Mouse (Mus musculus) cerebellum, adult 18-20 months (tissue): ENCODE data around the gene Mpdz.
A peak's percentile ranks its signal among the peaks of the same experiment; 100 is the strongest.

Experiments
- DNase-seq, 2 experiments: peaks; one replicate each; pipeline ENCODE4 v3.0.0; 2021

The Mpdz gene

DNA sequence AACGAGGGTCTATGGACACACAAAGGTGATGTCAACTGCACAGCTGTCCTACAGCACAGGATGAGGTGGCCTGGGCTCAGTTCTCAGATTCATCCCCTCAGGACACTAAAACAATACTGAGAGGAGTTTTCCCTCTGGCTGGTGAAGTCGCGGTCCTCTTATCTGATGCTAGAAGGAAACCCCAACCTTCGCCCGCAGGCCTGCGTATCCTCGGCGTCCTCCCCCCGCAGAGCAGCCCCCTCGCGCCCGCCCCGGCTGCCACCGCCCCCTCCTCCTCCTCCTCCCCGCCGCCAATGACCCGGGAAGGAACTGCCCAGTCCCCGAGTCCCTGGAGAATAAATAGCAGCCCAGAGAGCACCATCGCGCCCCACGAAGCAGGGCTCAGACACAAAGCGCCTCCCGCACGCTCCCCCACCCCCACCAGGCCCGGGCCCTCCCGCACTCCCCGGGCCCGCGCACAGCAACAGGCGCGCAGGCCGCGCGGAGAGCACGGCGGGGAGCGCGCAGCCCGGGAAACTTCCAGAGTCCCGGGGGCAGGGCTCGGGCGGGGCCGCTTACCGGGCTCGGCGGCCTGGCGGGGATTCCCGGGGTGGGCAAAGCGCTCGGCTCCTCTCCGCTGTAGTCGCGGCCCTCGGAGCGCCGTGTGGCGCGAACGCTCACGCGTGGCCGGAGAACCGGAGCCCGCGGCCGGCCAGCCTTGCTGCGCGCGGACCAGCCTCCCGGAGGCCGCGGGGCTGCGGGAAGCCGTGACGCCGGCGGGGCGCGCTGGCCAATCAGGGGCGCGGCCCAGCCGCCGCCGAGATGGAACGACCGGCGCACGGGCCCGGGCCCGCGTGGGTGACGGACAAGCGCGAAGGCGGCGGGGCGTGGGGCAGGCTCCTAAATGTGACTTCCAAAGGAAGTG, at the start of gene Mpdz:
TSS of gene Mpdz (minus strand) at position 738 of the 904 bp plus-strand sequence.
- peak; percentile 73 to 85 for DNase-seq

DNA sequence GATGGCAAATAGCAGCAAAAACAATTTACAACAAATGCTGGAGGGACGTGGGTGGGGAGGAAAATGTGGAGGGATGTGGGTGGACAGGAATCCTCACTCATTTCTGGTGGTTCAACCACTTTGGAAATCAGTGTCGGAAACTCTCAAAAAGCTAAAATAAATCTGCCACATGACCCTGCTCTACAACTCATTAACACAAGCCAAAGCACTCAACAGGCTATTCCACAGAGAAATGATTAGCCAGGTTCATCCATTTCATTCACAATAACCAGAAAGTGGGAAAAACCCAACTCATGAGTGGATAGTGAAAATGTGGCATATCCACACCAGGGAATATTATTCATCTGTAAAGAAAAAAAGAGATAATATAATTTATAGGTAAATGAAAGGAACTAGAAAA, 47.9 kb upstream of the Mpdz start:
- DNase-seq: no peak

DNA sequence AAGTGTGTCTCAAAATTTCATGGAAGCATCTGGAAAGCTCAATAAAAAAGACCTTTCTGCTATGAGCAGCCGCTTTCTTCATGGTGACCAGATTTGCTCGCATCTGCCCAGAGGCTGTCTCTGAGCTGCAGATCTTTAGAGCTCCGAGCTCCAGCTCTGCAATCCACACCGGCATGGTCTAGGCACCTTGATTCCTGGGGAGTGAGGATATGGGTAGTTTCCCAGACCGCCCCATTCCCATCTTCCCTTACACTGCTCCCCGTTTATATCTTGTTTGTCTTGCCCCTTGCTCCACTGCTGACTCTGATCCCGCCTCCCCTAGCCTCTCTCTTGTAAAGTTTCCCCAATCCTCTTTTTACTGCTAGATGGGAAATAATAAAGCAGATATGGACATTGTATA, 42.0 kb upstream of the Mpdz start:
- no peak for DNase-seq

DNA sequence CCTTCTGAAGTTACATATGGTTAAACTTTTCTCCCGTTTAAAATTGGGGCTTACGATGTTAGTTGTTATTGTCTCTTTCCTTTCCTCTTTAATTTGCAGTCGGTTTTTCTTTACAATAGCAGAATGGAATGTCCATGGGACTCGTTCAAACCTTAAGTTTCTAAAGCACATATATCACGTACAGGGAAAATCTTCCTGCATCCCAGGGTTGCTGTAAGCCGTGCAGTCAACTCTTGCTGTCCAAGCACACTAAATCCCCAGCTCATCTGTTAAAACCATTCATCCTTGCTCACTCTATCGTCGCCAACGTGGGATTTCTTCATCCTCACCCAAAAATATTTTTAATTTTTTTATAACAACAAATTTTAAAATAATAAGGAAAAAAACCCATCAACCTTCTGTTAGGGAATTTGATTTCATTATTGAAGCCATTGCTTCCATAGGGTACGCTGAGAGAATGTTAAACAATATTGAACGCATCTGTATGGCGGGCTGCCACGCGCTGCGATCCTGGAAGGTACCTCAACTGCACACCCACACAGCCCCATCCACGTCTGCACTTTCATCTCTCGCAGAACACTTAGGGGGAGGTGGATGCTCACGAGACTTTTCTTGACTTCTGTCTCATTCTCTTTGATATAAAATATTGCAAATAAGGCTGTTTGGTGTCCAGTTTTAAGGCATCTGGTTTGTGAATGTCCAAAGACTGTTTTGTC, 41.4 kb upstream of the Mpdz start:
- no peak for DNase-seq

DNA sequence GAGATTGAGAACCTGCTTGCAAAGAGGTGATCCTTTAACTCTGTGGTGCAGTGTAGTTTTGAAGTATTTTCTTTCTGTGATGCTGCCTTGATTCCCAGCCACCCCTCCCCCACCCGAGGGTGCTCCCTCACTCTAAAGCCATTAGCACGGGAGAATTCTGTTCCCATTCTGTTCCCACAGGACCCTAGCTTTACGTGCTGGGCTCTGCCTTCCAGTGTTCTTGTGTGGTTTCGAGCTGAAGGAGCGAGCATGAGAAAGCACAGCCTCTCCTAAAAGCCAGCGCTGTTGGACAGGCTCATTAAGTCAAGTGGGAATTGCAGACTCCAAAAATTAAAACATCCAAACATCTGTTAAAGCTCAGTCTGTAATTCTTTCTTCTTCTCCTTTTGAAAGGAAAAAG, 40.5 kb upstream of the Mpdz start:
- no peak for DNase-seq

DNA sequence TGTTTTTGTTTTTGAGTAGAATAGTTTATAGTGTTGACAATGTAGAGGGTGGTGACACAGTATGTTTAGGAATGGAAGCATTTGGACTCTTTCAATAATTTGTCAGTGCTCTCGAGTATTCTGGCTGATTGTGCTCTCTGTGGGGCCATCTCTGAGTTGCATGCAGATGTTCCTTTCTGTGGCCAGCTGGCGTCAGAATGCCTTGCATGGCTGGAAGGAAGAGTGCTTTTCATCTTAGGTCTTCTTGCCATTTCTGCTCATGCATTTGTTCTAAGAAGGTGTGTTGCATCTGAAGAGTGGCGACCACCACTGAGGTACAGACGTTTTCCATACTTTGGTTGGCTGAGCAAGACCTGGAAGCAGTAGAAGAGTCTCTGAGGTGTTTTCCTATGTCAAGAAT, 24.2 kb upstream of the Mpdz start:
- no peak for DNase-seq

DNA sequence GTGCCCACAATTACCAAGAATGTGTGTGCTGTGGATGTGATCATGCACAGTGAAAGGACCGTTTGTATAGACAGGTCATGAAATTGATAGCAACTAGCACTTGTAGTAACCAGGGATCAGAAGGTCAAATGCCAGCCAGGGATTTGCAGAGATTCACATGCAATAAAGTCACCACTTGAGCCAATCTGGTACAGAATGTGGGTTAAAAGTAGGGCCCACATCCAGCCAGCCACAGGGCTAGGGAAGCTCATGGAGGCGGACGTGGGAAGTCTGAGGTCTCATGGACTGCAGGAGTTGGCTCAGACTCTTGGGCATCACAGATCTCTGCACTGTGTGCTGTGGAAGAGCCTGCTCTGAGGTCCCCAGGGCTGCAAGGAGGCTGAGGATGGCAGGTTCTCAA, 22.6 kb upstream of the Mpdz start:
- DNase-seq: no peak

DNA sequence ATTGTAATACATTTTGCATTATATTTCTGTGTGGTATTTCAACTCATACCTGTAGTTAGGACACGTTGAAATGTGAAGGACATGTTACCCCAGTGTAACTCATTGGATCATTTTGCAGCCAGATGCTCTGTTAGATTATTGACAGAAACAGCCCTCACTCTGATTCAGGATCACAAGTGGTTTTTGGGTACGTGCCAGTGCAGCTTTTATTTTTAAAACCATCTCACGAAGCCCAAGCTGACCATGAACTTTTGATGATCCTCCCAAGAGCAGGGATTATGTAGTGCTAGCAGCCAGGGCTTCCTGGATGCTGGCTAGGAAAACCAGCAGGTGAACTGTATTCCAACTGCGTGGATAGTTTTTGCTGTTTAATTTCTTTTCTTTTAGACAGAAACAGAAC, 19.6 kb upstream of the Mpdz start:
- DNase-seq: no peak

DNA sequence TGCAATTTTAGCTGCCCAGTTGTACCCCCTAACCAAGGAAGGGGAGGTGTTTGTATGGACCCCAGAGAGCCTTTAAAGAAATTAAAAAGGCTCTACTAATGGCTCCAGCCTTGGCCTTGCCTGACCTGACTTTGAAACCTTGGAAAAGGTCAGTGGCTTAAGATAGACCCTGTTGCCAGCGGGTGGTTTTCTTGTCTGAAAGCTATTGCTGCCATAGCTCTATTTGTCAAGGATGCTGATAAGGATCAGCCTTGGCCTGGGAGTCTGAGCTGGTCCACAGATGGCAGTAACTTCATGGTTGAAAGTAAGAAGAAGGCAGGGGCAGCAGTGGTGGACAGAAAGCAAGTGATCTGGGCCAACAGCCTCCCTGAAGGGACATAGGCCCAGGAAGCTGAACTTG, 16.3 kb upstream of the Mpdz start:
- DNase-seq: no peak

DNA sequence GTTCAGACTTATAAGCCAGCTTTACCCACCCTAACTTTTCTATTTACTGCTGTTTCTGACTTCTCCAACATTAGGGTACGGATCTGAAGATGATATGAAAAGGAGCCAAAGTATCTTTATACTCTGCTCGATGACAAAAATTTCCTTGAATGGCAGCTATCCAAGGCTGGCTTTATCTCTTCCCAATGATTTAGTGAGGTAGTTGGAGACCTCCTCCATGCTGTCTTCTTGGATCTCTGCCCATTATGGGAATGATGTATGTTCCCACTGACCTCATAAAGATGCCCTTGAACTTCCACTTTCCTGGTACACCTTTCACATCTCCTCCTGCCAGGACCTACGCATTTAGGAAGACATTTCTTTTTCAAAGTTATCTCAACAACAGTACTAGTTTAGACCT, 11.2 kb upstream of the Mpdz start:
- DNase-seq: no peak

DNA sequence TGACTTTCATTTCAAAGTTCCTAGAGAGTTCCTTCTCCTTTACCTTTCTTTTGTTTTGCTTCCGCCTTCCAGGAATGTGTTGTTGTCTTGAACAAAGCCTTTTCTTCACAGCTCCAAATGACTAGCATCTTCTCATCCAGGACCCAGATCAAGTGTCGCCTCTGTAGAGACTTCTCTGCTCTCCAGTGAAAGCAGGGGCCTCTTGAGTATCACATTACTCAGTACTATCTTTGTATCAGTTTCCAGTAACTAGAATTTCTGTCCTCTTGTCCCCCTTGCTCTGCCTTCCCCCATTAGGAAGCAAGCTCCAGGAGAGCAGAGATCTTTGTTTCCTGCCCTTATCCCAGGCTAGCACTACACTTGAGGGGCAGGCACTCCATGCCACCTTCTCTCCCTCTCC, 9.6 kb upstream of the Mpdz start:
- DNase-seq: no peak

DNA sequence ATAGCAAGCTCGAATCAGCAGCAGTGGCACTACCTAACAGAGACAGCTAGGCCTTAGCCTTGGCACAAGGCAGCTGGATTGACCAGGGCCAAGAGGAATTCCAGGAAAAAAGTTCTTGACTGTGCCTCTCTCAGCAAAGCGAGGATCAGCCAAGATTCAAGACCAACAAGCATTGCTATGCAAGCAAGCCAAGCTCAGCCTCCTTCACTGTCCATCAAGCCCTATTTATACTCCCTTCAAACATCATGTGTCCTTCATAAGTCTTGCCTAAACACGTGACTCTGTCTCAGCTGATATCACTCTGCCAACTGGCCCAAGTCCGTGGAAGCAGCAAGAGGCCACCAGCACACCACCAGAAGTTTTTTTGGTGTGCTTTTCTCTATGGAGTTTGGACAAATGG, 6.8 kb upstream of the Mpdz start:
- DNase-seq: no peak

DNA sequence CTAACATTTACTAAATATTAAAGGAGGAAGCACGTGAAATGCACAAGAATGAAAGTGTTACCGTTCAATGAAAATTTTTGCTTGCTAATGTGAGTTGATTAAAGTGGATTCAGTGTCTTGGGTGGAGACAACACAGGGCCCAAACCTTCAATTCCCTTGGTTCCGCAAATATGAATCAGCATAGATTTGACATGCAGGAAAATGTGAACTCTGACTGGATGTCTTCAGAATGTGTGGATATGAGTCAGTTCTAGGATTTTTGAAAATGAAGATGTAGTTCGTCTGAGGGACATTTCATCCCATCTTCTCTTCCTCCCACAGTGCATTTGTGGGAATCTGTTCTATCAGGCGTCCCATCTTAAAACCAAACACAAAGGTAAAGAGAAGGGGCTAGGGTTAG, 951 bp upstream of the Mpdz start:
- DNase-seq: no peak

DNA sequence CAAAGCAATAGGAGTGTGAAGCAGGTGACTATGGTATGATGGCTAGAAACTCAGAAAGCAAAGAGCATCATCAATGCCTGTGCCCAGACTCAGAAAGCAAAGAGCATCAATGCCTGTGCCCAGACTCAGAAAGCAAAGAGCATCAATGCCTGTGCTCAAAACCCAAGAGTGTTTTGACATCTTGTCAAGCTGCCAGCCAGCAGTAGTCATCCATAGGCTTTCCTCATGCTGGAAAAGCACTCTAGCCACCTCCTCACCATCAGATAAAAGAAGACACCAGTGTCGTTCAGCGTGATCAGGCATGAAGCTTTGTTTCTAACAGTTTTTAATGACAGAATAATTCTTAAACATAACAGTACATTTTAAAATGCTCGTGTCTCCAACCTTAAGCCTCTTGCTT, 8.7 kb downstream of the Mpdz start:
- DNase-seq: no peak

DNA sequence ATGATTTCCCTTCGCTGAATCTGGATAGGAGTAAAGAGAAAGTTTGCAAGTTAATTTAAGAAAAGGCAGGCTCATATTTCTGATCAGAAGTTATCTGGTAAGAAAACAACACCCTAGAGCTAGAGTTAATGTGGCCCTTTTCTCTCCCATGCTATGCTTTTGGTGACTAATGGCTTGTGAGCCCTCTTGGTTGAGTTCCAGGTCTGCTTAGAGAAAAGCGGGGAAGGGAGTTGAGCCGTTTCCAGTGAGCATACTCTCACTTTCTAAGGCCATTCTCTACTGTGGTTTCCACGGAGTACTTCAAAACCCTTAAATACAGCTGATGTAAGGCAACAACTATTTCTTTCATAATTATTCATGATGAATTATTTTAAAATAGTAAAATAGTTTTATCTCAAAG, 11.8 kb downstream of the Mpdz start:
- DNase-seq: no peak

DNA sequence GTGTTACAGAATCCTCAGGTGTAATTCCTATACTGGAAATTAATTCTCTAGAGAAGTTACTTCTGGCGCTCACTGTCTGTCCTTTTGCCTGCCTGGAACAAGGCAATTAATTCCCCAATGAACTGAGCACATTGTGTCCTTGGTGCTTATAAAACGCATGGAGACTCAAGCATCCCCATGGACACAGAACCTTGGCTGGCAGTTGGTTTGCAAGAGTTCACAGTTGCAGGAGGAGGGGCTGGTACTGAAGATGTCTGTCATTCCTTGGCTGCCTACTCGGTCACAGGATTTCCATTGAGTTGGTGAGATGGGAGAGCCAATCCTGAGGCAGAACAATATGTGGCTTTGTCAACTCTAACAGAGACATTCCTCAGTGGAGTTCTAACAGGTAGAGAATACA, 12.5 kb downstream of the Mpdz start:
- peak; percentile 27 to 32 for DNase-seq

DNA sequence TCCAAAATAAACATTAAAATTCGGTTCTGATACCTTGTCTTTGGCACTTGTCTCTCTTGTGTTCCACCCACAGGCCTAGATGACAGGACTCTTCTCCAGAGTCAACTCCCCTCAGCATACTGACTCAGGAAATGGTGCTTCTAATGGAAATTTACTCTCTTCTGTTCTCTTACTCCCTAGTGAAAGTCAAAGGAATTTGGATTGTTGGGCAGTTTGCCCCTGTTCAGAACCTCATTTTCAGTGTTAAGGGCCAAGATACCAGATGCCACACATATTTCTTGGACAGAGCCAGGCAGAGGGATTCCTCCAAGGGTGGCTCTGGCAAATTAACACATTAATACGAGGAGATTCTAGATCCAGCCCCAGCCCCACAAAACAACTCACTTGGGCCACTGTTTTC, 12.9 kb downstream of the Mpdz start:
- peak; percentile 47 to 55 for DNase-seq

DNA sequence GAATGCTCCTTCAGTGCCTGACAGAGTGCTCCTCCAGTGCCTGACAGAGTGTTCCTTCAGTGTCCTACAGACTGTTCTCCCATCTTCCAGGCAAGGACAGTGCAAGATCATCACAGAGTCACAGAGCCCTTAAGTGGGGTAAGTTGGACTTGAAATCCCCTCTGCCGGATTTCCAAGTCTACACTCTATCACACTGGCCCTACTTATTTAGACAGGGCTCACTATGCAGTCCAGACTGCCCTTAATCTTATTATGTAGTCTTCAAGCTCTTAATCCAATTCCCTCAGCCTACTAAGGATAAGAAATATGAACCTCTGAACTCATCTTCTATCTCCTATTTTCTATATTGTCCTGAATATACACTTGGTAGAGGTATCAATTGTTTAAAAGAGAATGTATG, 19.1 kb downstream of the Mpdz start:
- no peak for DNase-seq

DNA sequence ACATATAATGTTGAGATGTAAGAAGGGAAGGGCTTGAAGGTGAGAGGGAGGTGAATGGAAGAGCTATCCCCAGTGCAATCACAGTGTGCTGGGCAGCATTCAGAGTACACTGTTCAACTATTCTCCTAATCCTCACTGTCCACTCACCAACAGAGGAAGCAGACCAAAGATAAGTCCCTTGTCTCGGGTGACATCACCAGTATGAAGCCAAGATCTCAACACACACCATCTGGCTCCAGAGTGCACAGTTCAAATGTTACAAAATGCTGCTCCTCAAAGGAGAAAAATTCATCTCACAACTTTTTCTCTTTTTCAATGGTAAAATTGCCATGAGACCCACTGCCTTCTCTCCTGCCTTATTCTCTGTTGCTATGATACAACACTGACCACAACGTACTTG, 21.0 kb downstream of the Mpdz start:
- peak in 1 of 2 experiments; percentile 12 for DNase-seq

DNA sequence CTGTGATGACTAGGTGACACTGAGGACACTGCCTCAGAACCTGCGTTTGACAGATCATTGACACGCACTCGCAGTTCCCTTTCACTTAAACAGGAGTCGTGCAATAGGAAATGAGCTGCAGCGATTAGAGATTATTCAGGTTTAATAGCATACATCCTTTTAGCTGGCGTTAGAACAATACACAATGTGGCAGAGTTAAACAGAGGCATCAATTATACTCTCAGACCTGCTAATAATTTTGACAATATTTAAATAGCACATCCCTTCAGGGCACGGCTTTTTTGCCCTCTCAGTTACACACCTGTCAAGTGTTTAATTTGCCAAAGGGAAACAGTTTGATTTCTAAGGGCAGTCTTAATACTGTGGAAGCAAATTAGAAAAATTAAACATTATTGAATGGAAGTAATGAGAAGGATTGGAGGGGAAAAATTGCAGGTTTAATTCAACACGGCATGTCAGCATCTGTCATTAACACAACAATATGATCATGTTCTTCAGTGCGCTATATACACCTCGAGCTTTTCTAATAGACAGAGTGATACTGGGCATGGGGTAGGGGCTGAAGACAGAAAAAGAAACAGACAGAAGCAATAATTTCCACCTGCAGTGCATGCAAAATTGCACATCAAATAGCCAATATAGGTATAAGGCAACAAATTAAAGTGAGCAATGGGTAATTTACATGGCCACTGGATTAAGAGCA, 27.1 kb downstream of the Mpdz start:
- DNase-seq: no peak

DNA sequence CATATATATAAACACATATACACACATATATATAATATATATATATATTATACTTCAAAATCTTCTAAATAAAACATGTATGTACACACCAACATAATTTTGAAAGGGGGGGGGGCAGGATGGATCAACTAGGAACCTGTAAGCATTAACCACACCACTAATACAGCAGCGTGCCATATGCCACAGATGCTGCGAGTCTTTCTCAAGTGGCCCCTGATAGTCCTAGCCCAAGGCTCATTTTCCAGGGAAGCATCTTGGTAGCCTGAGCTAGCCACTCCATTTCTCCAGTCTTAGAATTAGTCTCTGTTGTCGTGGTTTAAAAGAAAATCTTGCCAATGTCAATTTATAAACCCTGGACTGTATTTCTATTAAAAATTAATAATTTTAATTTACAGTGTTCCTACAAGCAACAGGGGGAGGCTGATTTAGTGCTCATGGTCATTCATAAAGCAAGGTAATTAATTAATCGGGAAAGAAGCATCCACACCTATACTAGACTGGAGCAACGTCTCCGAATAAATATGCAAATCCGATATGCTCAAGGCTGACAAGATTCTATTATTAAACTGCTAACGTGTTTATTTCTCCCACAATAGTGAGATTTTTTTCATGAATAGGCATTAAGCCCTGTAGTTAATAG, 27.8 kb downstream of the Mpdz start:
- DNase-seq: no peak

DNA sequence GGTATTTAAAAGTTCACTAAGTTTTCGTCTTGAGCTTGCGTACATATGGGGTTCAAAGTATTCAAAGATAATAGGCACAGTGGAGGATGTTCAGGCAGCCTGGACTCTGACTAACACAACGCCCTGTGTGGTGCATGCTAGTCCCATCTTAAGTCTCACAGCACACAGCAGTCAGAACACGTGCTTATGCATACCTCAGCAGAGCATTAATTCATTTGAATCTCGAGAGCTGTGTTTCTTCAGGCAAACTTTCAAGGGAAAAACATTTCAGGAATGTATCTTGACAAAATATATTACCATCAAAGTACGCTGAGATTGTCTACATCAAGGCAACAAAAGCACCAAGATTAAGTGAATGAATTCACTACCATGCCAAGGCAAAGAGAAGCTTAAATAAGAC, 45.7 kb downstream of the Mpdz start:
- no peak for DNase-seq

DNA sequence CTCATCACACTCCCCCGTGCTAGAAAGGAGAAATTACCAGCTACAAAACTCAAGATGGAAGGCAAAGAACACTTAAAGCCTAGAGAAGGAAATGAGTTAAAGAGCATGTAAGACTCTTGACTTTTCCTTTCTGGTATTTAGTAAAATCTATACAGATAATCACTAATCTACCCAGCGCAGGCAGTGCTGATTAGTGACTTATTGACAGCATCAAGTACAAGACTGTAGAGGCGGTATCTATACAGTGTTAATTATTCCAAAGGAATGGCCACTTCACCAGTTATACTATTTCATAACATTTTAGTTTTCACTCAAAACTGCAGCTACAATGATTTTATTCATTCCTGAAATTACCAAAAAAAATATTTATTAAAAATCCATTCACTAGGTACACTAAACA, 49.7 kb downstream of the Mpdz start:
- no peak for DNase-seq
